Mouse (Mus musculus) stomach, postnatal 0 days (tissue): ENCODE measurements at regions not wholly inside any gene's neighbourhood (a gene's known extent, or its start where the extent isn't known, plus 50 kb on each side); places are given as distances from the start of the nearest gene placed in this dataset.

Experiments used
- CTCF ChIP-seq: IDR thresholded peaks from 2 replicates; pipeline ENCODE4 v1.5.1; 2016; ENCODE audit warnings: antibody characterized with exemption, low read depth, mild to moderate bottlenecking, moderate library complexity
- EP300 ChIP-seq: optimal IDR thresholded peaks from 2 replicates; pipeline ENCODE3; 2016; ENCODE audit warnings: antibody characterized with exemption

DNA sequence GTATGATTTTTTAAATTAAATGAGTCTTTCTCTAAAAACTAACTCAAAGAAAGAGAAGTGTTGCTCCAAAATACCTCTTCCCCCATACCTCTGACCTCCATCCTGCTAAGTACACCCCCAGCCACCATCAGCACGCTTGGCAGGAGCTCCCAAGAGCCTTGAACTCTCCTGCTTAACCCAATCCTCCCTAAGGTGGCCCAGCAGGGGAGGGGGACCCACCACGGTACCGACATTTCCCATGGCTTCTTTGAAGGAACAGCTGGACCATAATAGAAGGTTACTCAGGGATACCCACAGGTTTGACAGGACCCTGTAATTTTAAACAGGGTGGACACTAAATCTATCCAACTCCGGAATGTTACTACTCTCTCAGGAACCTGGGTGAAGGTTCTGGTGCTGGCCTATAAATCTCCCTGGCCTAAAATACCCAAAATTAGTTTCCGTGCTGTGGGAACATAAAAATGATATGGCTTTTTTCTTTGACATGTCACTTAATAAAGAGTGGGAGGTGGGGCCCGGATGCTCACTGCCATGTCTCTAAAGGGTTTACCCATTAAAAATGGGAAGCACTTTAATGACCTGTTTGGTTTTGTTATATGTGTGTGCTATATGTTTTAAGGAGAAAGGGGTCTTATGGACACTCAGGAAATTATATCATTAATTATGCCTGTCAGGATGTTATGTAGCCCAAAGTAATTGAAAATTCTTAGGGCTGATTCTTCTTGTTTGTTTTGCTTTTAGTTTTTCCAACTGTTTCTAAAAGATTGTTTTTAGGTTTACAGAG is 185.8 kb upstream of the Gdnf start:
- TF ChIP-seq CTCF (no peak), EP300 (no peak)
